Mouse (Mus musculus): ENCODE data around the gene Trim8. TPM values are rescaled to one million over a fixed set of nuclear protein-coding genes. Genes with fewer than 3 reads are reported as not detected.
A peak's percentile ranks its signal among the peaks of the same experiment; 100 is the strongest.

The Trim8 gene
- total RNA-seq, 2 experiments from 2014 or later, result 103 to 110 TPM

DNA sequence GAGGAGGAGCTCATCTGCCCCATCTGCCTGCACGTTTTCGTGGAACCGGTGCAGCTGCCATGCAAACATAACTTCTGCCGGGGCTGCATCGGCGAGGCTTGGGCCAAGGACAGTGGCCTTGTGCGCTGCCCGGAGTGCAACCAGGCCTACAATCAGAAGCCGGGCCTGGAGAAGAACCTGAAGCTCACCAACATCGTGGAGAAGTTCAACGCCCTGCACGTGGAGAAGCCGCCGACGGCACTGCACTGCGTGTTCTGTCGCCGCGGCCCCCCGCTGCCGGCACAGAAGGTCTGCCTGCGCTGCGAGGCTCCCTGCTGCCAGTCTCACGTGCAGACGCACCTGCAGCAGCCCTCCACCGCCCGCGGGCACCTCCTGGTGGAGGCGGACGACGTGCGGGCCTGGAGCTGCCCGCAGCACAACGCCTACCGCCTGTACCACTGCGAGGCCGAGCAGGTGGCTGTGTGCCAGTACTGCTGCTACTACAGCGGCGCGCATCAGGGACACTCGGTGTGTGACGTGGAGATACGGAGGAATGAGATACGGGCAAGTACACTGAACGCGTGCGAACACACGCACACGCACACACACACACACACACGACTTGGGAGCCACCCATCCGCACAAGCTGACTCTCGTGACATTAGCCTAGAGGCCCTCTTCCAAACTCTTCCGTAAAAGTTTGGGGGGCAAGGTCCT lies 1.1 kb downstream of the Trim8 start:
- intact Hi-C loops (cut with DNase I), result loop anchor here (2.0 to 5.0 kb wide), 3 partner anchors 22 to 105 kb away; partner anchors contain the start of genes Actr1a, Arl3, Sfxn2 and Sufu
- peak; percentile 80 to 93 for DNase-seq (ENCODE audit: low spot score in 2 of 2)

DNA sequence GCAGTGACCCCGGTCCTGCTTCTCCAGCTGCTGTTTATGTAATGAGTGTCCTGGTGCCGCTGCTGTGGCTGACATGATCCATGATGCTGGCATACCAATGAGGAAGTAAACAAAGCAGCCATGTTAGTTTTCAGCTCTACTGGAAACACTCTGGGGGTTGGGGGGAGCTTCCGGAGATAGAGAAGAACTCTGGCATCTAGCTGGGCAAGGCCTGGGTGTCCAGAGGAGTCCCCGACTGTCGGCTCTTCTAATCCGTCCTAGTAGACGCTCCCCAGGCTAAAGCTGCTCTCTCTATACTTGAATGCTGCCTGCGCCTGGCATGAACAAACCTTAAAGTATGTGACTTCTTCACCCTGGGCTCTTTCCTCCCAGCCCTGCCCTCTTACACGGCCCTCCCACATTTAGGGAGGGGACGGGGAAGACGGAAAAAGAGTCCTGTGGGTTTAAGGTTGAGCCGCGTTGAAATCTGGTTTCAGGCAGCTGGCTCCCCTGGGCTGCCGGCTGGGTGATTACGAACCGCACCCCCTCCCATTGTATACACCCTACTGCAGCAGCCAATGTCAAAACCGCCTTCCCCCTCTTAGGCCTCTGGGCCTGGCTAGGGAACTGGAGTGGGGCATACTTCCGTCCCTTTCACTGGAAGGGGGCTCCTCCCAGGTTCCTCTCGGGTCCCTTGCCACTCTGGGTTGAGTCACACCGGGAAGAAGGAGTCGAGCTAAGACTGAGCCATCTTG lies 2.0 kb downstream of the Trim8 start:
- DNase-seq (ENCODE audit: low spot score in 2 of 2), result peak; percentile 43 to 58
- intact Hi-C loops (cut with DNase I), result loop anchor here (2.0 to 5.0 kb wide), 3 partner anchors 21 to 106 kb away; partner anchors contain the start of genes Actr1a, Arl3, Sfxn2 and Sufu

DNA sequence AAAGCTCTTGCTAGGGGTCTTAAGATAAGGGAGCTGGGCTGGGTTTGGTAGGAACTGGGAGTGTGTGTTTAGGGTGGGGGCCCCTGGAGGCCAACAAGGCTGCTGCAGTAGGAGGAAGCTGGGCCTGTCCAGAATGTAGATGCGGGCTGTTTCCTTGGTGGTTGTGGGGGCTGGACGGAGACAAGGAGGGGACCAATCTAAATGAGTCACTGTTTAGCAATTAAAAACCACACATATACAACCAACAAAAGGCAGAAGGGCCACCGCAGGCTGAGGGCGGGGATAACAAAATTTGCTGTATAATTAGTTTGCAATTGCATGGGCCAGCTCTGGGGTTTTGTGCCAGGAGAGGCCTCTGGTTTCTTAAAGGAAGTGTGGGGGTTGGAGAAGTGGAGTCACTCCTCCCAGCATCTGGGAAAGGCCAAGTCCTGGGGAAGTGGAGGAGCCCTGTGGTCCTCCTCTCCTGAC lies 2.6 kb downstream of the Trim8 start:
- no peak for DNase-seq (ENCODE audit: low spot score in 2 of 2)
- intact Hi-C loops (cut with DNase I), result loop anchor here (5.0 kb wide), 1 partner anchor 107 kb away; the partner anchor contains the start of genes Actr1a and Sufu

DNA sequence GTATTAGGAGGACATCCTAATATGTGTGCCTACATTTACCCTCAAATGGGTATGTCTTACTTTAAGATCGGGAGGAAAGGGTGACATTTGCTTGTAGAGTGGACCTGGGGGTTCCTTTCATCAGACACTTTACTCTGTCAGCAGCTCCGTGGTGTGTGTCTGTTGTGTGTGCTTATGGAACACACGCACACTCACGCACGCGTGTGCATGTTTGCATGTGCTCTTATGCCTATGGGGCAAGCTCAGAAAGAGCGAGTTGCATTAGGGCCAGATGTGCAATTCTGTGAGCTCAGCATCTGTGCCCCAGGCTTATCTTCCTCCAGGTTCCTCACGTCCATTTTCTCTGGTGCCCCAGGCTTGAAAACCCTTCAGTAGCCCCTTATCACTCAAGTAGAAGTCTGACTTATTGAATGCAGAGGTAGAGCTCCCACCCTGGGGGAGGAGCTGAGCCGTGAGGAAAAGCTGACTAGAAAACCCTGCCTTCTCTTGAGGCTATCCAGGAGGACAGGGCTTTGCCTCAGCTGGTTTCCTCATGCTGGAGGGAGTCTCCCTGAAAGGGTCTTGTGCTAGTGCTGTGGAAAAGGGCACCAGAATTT lies 3.4 kb downstream of the Trim8 start:
- intact Hi-C loops (cut with DNase I), result loop anchor here (5.0 kb wide), 1 partner anchor 108 kb away; the partner anchor contains the start of genes Actr1a and Sufu
- DNase-seq (ENCODE audit: low spot score in 2 of 2), result no peak

DNA sequence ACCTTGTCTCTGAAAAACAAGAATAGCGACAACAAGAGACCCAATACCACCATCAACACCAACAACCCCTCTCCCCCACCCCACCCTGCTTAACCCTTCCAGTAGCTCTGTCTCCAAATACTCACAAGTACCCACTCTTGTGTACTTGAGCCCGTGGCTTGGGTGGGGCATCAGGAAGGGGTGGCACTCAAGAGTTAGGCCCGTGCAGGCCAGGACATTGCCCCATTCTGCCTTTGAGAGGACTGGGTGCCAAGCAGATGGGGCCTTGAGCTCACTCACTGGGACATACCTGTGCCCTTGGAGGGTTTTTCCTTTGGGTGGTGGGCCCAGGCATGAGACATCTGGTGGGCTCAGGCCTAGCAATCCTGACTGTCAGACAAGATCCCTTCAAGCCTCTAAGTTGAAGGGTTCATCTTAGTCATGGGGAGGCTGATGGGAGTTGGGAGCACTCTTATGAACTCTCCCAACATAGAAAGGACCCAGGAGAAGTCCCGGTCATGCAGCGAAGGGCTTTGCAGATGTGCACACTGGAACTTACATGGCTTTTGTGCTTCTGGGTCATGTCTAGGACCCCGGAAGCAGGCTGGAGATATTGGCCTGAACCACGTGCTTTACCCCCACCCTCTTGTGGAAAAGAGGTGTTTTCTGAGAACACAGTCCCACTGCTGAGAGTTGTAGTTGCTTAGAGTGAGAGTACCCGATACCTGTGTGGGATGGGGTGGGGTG lies 4.3 kb downstream of the Trim8 start:
- intact Hi-C loops (cut with DNase I), result no loop called here
- no peak for DNase-seq (ENCODE audit: low spot score in 2 of 2)

DNA sequence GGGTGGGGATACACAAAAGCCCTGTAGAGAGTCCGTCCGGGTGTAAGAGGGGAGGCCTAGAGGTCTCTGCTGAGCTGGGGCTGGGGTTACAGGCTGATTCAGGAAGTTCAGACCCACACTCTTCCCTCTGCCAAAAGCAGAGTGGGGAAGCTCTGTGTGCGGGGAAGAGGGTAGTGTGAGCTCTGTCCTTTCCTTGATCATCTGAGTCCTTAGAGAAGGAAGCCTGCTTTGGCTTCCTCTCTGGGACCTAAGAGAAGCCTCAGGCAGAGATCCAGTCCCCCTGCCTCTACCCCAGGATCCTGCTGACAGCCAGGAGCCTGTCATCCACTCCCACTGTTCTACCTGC lies 4.8 kb downstream of the Trim8 start:
- intact Hi-C loops (cut with DNase I), result no loop called here
- DNase-seq (ENCODE audit: low spot score in 2 of 2), result no peak

DNA sequence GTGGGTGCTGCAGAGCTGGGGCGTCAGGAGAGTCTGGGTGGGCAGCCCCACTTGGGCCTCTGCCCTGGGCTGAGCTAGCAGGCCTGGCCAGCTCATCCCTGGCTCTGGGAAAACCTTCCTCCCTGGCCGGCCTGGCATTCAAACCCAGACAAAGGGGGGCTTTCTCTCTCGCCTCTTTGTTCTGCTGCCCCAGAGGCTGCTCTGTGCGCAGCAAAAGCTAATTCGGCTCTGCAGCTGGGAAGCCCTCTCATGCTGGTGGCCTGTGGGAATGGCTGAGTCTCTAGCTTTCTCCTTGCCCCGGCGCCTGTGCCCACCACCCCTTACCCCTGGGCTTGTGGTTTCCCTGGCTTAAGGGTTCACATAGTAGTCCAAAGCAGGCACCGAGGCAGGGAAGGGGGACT lies 5.7 kb downstream of the Trim8 start:
- intact Hi-C loops (cut with DNase I), result no loop called here
- DNase-seq (ENCODE audit: low spot score in 2 of 2), result no peak

DNA sequence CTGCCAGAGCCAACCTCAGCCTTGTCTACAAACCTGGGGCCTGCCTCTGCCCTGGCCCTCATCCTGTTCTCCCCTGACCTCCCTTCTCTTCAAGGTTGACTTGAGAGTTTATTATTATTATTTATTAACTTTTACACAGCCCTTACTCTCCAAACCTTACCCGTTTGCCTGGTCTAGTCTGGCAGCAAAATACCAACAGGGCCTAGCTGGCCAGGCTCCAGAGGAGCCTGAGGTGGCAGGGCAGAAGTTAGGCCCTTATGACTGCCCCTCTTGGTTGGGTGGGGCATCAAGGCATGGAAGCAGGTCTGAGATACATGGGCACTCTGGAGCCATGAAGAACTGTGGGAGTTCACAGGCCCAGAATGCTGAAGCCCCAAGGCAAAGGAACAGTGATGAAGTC lies 6.3 kb downstream of the Trim8 start:
- intact Hi-C loops (cut with DNase I), result no loop called here
- DNase-seq (ENCODE audit: low spot score in 2 of 2), result no peak

DNA sequence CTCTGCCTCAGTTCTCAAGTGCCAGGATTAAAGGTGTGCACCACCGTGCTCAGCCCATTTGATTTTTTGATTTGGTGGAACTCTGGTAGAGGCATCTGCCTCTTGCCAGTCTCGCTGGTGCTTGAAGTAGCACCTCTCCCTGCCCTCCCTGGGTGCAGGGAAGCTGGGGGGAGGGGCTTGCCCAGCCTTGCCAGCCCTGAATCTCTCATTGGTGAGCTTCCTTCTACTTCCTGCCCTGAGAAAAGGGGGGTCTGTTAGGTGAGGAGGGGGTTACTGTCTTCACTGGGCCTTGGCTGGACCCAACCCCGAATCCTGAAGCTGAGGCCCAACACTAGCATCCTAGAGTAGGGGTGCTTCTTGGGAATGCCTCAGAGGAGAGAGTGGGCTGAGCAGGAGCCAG lies 7.2 kb downstream of the Trim8 start:
- DNase-seq (ENCODE audit: low spot score in 2 of 2), result no peak
- intact Hi-C loops (cut with DNase I), result no loop called here

DNA sequence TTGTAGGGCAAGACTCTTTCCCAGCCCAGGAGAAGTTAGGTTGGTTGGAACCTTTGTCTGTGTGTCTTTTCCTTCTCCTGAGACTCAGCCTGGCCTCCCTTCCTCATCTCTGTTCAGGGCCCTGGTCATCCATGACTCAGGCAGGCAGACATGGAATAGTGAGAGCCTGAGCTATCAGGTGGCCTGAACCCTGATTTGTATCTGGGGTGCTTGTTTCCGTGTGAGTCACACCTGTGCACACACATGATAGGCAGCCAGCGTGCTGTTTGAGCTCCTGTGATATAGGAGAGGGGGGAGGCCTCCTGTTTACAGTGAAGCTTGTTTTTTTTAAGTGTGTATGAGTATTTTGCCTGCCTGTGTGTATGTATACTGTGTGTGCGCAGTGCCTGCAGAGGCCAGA lies 7.7 kb downstream of the Trim8 start:
- intact Hi-C loops (cut with DNase I), result no loop called here
- no peak for DNase-seq (ENCODE audit: low spot score in 2 of 2)

DNA sequence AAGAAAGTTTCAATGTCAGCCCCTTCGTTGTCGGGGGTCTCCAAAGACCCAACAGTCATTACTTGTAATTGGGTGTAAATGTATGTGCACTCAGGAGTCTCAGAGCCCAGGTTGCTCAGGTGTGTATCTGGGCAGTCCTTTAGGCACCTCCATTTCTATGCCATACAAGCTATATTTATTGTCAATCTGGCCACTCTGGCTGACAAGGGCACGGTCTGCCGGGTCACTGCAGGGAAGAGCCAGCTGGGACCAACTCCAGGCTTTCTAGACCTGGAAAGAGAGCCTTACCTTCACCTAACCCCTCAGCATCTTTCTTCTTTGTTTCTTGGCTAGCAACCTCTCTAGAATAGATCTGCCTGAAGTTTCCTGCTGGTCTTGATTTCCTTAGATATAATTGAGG lies 8.2 kb downstream of the Trim8 start:
- DNase-seq (ENCODE audit: low spot score in 2 of 2), result no peak
- intact Hi-C loops (cut with DNase I), result no loop called here

DNA sequence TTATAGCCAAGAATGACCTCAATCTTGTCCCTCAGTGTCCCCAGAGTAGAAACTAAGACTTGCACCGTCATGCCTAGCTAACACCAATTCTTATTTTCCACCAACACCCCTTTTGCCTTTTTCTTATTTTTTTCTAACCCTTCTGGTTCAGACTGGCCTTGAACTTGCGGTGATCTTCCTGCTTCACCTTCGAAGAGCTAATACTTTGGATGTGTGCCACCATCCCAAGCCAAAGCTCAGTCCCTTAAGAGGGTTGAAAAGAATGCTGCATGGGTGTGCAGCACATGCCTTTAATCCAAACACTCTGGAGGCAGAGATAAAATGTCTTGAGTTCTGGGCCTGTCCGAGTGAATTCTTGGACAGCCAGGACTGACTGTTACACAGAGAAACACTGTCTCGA lies 8.9 kb downstream of the Trim8 start:
- DNase-seq (ENCODE audit: low spot score in 2 of 2), result no peak
- intact Hi-C loops (cut with DNase I), result no loop called here

DNA sequence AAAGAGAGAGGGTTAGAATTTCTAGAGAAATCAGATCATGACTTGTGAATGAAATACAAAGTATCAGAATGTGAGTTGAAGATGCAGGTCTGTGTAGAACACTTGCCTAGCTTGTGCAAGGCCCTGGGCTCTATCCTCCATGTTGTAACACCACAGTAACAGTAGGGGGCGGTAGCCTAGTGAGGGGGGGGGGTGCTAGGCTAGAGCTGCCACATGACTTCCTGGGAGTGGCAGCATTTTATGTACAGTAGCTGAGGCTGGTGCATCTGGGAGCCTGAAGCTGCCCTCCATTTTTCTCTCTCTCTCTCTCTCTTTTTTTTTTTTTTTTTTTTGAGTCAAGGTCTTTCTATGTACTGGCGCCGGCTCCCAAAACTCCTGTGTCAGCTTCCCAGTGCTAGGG lies 9.3 kb downstream of the Trim8 start:
- intact Hi-C loops (cut with DNase I), result no loop called here
- DNase-seq (ENCODE audit: low spot score in 2 of 2), result no peak

DNA sequence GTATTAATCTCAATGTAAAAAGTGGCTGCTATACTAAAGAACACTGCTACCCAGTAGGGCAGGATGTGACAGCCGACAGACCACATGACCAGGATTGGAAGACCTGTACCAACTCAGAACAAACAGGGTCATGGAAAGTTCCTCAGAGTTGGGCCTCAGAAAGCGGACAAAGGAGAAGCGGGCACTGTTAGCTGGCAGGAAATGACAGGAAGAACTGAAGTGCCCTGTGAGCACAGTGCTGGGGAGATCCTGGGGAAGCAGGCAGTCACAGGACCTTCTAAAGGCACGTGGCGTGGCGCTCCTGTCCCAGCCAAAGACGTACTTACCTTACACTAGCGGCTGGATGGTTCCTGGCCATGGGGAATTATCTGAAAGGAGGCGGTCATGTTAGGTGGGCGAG lies 9.8 kb downstream of the Trim8 start:
- intact Hi-C loops (cut with DNase I), result no loop called here
- no peak for DNase-seq (ENCODE audit: low spot score in 2 of 2)

DNA sequence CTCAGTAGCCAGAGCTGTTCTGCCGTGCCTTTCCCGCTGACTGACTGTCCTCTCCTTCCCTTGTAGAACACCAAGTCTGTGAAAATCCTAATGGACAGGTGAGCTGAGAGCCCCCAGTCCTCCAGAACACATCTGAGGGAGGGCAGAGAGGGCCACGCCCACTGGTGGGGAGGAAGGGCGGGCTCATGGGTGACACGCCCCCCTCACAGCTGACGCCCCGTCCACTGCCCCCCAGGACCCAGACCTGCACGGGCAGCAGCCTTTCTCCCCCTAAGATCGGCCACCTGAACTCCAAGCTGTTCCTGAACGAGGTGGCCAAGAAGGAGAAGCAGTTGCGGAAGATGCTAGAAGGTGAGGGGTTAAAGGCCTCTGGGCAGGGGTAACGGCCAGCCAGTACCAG lies 12.9 kb downstream of the Trim8 start:
- DNase-seq (ENCODE audit: low spot score in 2 of 2), result no peak
- intact Hi-C loops (cut with DNase I), result no loop called here

DNA sequence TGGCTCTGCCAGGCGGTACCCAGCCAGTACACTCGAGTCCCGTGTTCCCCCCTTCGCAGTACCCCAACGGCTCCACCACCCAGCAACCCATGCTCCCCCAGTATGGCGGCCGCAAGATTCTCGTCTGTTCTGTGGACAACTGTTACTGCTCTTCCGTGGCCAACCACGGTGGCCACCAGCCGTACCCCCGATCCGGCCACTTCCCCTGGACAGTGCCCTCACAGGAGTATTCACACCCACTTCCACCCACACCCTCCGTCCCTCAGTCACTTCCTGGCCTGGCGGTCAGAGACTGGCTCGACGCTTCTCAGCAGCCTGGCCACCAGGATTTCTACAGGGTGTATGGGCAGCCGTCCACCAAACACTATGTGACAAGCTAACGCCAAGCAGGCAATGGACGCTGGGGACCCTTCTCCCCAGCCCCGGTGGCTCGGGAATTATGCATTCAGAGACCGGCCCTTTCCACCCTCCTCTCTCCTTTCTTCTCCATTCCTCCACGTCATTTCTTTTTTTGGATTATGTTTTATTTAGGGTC lies 13.9 kb downstream of the Trim8 start:
- intact Hi-C loops (cut with DNase I), result no loop called here
- no peak for DNase-seq (ENCODE audit: low spot score in 2 of 2)

DNA sequence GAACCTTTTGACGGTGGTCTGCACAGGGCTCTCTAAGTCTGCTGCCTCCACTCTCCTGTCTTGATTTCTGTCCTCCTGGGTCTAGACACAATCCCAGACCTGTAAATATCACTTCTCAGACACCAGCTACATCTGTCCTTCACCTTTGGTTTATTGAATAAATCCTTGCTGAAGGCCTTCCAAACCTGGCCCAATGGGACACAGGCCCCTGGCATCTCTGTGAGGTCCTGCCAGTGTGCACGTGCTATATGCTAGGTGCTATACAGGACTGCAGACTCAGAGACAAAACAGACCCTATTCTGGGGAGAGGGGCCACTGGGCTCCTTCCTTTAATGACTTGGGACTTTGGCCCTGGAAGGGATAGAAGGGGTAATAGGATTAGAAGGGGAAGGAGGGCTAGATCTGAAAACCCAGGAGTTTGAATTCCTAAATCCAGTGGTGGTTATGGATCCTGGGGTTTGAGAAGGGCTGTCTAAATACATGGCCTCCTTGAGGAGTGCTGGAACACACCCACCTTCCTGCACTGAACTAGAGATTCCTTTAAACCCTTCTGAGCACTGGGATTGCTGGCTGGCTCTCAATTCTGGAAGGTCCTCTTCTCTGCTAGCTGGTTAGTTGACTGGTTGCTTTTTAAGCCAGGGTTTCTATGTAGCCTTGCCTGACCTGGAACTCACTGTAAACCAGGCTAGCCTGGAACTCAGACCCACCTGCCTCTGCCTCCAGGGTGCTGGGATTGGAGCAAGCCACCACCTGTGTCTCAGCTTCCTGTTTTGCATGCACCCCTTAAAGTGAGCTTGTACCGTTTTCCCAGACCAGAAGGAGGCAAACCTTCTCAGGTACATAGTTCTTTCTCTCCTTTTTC lies 15.4 kb downstream of the Trim8 start:
- intact Hi-C loops (cut with DNase I), result no loop called here
- no peak for DNase-seq (ENCODE audit: low spot score in 2 of 2)

DNA sequence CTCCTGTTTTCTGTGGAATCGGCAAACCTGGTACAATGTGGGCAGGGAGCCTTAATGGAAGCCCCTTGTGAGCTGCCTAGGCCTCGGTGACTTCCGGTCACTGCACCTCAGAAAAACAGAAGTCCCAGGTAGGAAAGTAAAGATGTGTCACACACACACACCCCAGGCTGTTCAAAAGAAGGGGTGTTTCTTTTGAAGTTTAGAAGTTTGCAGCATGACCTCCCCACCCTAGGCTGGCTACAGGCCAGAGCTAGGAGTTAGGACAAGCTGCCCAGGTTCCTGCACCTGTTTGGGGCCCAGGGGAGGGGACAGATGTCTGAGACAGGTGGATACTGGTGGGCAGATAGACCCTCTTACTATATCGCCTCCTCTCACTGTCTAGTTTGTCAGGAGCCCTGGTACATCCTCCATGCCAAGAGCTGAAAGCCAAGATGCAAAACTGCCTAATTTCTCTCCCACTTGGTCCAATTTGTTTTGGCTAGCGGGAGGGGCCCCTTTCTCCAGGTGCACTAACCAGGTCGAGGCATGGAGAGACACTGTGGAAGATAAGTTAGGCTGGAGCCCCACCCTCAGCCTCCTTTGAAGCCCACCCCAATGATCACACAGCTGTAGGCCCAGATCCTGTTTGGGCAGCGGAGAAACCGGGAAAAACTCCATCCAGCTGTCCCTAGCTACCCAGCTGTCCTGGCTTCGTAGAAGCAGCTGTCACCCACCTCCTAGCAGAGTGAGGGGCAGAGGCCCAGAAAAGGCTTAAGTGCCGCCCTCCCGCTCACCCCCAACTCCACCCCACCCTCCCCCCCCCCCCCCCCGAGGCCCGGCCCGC lies 16.2 kb downstream of the Trim8 start:
- DNase-seq (ENCODE audit: low spot score in 2 of 2), result no peak
- intact Hi-C loops (cut with DNase I), result no loop called here
